Mouse (Mus musculus) heart, postnatal 0 days (tissue): ENCODE data around the gene Wdr75.

Experiments
- CTCF ChIP-seq: IDR thresholded peaks from 2 replicates; pipeline ENCODE4 v1.5.1; 2016; ENCODE audit warnings: antibody characterized with exemption, control low read depth, low read depth
- EP300 ChIP-seq: IDR thresholded peaks from 2 replicates; pipeline ENCODE4 v1.6.1; 2016; ENCODE audit warnings: antibody characterized with exemption, low read depth

GRCm38 (mm10) chr1:45765678-45766077 is 29.3 kb upstream of the Wdr75 start:
- TF ChIP-seq CTCF = no peak
- TF ChIP-seq EP300 = no peak
